Mouse (Mus musculus) forebrain, embryonic 11.5 days (tissue): ENCODE results near the gene Hnrnpl. TPM values are rescaled to one million over a fixed set of nuclear protein-coding genes. Genes with fewer than 3 reads are reported as not detected.

Experiments
- ATAC-seq: fragments of 200-750 bp; cut with Nextera tagmentation; replicated peaks from 2 replicates; pipeline ENCODE4 v1.8.0; 2017; ENCODE audit warnings: moderate TSS enrichment; ENCODE audit not compliant: low FRiP score
- DNase-seq: peaks from one replicate; pipeline ENCODE4 v3.0.0-alpha.2; 2017; ENCODE audit warnings: low spot score
- H3K27ac ChIP-seq: fragments of 300-500 bp; sonication (generic); 2 replicates; pipeline ENCODE4 v1.5.1; 2014; ENCODE audit warnings: low read depth, low read length
- H3K27me3 ChIP-seq: fragments of 300-500 bp; sonication (generic); 2 replicates; pipeline ENCODE4 v1.6.1; 2014; ENCODE audit warnings: mild to moderate bottlenecking, low read length, mixed read lengths; ENCODE audit not compliant: control insufficient read depth, insufficient read depth
- H3K36me3 ChIP-seq: fragments of 300-500 bp; sonication (generic); 2 replicates; pipeline ENCODE4 v1.6.1; 2014; ENCODE audit warnings: mild to moderate bottlenecking, low read length, moderate library complexity, mixed read lengths; ENCODE audit not compliant: control insufficient read depth, insufficient read depth
- H3K4me1 ChIP-seq: fragments of 300-500 bp; sonication (generic); replicated peaks from 2 replicates; pipeline ENCODE4 v1.6.1; 2014; ENCODE audit warnings: low read length, mixed read lengths; ENCODE audit not compliant: control insufficient read depth, insufficient read depth
- H3K4me2 ChIP-seq: fragments of 300-500 bp; sonication (generic); 2 replicates; pipeline ENCODE4 v1.6.1; 2014; ENCODE audit warnings: low read depth, mild to moderate bottlenecking, low read length, moderate library complexity, mixed read lengths; ENCODE audit not compliant: severe bottlenecking
- H3K4me3 ChIP-seq: fragments of 300-500 bp; sonication (generic); 2 replicates; pipeline ENCODE4 v1.5.1; 2014; ENCODE audit warnings: low read depth, low read length
- H3K9ac ChIP-seq: fragments of 300-500 bp; sonication (generic); 2 replicates; pipeline ENCODE4 v1.6.1; 2014; ENCODE audit warnings: low read length
- H3K9me3 ChIP-seq: fragments of 300-500 bp; sonication (generic); 2 replicates; pipeline ENCODE4 v1.6.1; 2016; ENCODE audit warnings: low read length, mixed read lengths; ENCODE audit not compliant: control insufficient read depth
- WGBS: fragments of 180-500 bp; shearing (Covaris S2); extraction: QIAGEN DNeasy Blood & Tissue Kit; methylation state at CpG from one replicate; pipeline ENCODE4 v1.1.7; 2014; 5-methylcytosine and 5-hydroxymethylcytosine counted together
- polyA plus RNA-seq: library from polyadenylated mRNA; unstranded; fragments of >200 nt; fragmentation: Nextera tagmentation; extraction: Ambion mirVana; gene quantifications from 2 replicates; pipeline ENCODE4 v1.2.1, GENCODE M21; 2014

Gene Hnrnpl
- polyA plus RNA-seq, 1 experiment from 2014 or later, result 382 TPM

DNA sequence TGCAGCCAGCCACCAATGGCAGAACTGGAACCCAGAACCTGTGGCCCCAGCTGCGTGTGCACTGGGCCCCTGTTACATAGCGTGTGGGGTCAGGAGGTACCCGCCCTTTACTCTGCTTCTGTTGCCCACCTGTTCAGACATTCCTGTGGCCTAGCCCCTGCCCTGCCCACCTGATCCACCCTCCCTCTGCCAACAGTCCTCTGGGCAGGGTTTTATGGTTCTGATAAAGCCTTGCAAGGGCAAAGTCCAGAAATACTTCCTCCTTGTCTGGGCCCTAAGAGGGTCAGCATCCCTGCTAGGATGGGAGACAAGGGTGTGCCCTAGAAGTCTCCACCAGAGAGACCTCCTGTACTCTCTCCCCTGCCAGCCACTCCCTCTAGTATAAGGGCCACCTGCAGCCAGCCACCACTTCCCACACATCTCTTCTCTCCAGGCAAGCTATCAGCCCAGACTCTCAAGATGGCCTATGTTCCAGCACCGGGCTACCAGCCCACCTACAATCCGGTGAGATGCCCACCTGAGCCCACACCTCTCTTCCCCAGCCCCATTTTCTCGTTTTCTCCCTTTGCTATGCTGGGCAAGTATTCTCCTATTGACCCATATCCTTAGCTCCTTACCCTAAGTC lies 25.5 kb downstream of the Hnrnpl start, which contains the start of gene Lgals4:
Lgals4 (plus strand) TSS at position 132 of the 625 bp plus-strand sequence.
- H3K4me1 ChIP-seq, result no peaks in the 10 kb centered on the region
- H3K36me3 ChIP-seq, result no peaks in the 10 kb centered on the region
- no peaks in the 10 kb centered on the region for H3K9me3 ChIP-seq
- 81% methylated on average over 6 of the region's 6 CpGs for WGBS
- no peak within 1 kb of the TSS for H3K4me3 ChIP-seq
- H3K27ac ChIP-seq, result no peak within 1 kb of the TSS
- no peak within 1 kb of the TSS for H3K4me2 ChIP-seq
- no peak for DNase-seq
- no peaks in the 10 kb centered on the region for H3K27me3 ChIP-seq
- ATAC-seq, result no peak
- H3K9ac ChIP-seq, result no peak within 1 kb of the TSS

DNA sequence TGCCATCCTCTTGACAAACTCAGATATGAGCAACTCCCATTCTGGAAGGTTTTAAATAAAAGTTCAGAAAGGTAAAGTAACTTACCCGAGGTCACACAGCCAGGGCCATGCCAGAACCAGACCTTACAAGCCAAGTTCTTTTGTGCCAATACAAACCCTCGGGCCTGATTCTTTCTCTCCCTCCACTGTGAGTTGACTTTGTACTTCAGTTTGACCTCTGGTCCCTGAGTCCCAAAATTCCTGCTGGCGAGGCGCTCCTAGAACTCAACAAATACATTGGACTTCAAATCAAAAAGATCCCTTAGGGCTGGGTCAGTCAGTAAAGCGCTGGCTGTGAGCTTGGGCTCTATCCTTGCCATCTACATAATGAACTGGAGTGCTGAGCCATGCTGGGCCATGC lies 28.6 kb downstream of the Hnrnpl start:
- Histone ChIP-seq H3K4me2 (no peak overlapping the region), H3K4me3 (no peak overlapping the region), H3K9ac (no peak overlapping the region), H3K27me3 (no peaks in the 10 kb centered on the region), H3K9me3 (no peaks in the 10 kb centered on the region), H3K27ac (no peak overlapping the region), H3K36me3 (no peaks in the 10 kb centered on the region), H3K4me1 (no peaks in the 10 kb centered on the region)
- 88% methylated on average over 5 of the region's 5 CpGs for WGBS
- no peak for DNase-seq
- no peak for ATAC-seq

DNA sequence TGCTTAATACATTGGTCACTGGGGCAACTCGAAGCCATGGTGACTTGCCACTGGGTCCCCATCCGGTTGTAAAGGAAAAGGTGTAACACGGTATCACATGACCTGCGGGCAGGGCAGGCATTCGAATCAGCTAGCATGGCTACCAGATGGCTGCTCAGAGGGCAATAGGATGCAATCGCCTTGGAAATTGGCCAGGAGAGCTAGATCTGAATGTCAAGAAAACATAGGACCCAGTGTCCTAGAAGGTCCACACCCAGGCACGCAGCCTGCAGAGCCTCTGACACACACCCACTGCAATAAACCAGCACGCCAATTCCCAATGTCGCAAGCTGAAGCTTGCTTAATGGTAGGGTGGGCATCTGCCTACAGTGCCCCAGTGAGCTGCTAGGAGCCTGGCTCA lies 30.0 kb downstream of the Hnrnpl start:
- WGBS, result 92% methylated on average over 9 of the region's 9 CpGs
- DNase-seq (no peak), ATAC-seq (no peak)
- Histone ChIP-seq H3K4me1 (no peaks in the 10 kb centered on the region), H3K27ac (no peak overlapping the region), H3K27me3 (no peaks in the 10 kb centered on the region), H3K9ac (no peak overlapping the region), H3K9me3 (no peaks in the 10 kb centered on the region), H3K36me3 (no peaks in the 10 kb centered on the region), H3K4me2 (no peak overlapping the region), H3K4me3 (no peak overlapping the region)

DNA sequence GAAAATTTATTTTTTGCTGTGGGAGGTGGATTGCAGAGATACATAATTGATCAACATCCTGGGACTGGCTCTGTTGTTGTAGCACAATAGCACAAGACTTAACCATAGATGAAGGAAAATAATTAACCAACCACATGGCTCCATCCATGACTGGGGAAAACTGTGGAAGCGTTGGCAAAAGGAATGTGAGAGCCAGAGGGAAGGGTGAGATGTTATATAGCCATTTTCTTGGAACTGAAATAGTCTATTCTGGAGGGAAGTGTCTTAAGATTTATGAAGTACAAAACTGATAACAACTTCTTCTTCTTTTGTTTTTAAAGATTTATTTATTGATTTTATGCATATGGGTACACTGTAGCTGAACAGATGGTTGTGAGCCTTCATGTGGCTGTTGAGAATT lies 38.9 kb downstream of the Hnrnpl start:
- Histone ChIP-seq H3K4me2 (no peak overlapping the region), H3K27me3 (no peaks in the 10 kb centered on the region), H3K36me3 (no peaks in the 10 kb centered on the region), H3K4me3 (no peak overlapping the region), H3K4me1 (no peaks in the 10 kb centered on the region), H3K9me3 (no peaks in the 10 kb centered on the region; the same call in 1 of the 2 replicates), H3K9ac (no peak overlapping the region), H3K27ac (no peak overlapping the region)
- DNase-seq (no peak), ATAC-seq (no peak)
- WGBS, result 87% methylated on average over 1 of the region's 1 CpGs

DNA sequence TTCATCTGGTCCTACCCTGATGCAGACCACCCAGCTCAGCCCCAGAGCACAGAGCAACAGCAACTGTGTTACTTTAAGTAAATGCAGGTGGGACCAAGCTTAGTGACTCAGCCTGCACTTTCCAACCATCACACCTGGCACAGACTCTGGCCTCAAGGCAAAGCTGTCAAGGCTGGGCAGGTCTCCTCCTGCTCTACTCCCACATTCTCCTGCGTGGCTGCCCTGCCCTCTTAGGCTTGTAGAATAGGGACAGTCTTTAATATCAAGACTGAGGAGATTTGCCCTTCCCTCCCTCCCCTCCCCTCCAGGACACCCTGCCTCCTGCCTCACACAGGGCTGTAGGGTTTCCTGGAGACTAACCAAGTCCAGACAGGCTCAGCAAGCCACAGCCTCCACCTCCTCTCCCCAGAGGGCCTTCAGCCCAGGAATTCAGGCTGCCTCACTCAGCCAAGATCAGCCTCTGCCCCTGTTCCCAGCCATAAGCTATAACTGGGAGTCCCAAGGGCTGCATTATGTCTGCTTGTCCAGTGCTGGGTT lies 41.4 kb downstream of the Hnrnpl start:
- no peaks in the 10 kb centered on the region for H3K27me3 ChIP-seq
- H3K4me1 ChIP-seq, result no peaks in the 10 kb centered on the region
- H3K36me3 ChIP-seq, result no peaks in the 10 kb centered on the region
- DNase-seq (no peak), ATAC-seq (no peak)
- no peak overlapping the region for H3K9ac ChIP-seq
- H3K4me3 ChIP-seq, result no peak overlapping the region
- no peak overlapping the region for H3K4me2 ChIP-seq
- no peak overlapping the region for H3K27ac ChIP-seq
- WGBS, result 39% methylated on average over 1 of the region's 1 CpGs
- no peaks in the 10 kb centered on the region; the same call in 1 of the 2 replicates for H3K9me3 ChIP-seq

DNA sequence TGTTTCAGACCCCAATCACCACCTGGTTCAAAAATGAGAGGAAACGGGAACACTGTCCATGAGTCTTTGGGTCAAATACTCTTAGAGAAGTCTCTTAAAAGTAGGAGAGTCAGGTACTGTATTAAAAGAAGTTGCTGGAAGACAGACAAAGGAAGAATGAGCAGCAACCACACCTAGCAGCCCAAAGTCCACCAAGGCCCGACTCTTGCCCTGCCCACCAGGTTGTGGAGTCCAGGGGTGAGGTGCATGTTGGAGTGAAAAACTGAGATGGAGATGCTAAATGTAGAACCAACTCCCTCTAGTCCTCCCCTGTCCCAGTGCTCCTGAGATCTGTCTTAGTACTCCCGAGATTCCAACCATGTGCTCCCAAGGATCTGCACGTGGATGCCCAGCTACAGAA lies 42.3 kb downstream of the Hnrnpl start:
- H3K4me3 ChIP-seq, result no peak overlapping the region
- no peak overlapping the region for H3K27ac ChIP-seq
- H3K9ac ChIP-seq, result no peak overlapping the region
- 84% methylated on average over 4 of the region's 4 CpGs for WGBS
- DNase-seq, result no peak
- no peaks in the 10 kb centered on the region for H3K36me3 ChIP-seq
- ATAC-seq, result no peak
- no peak overlapping the region for H3K4me2 ChIP-seq
- H3K9me3 ChIP-seq, result no peaks in the 10 kb centered on the region; the same call in 1 of the 2 replicates
- no peaks in the 10 kb centered on the region for H3K27me3 ChIP-seq
- H3K4me1 ChIP-seq, result no peaks in the 10 kb centered on the region

DNA sequence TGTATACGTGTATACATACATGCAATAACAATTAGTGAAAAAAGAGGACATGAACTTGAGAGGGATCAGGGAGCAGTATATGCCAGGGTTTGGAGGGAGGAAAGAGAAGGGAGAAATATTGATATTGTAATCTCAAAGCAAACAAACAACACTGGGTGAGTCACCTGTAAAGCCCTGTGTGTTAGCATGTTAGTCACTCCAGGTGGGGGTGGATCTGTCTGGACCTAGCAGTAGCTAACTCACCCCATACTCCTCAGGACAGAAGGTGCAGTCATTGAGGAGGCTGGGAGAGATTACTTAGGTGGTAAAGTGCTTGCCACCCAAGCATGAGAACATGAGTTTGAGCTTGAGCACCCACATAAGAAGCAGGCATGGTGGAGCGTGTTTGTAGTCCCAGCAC lies 51.6 kb downstream of the Hnrnpl start:
- ATAC-seq, result no peak
- Histone ChIP-seq H3K27me3 (no peaks in the 10 kb centered on the region), H3K4me2 (no peak overlapping the region), H3K4me3 (no peak overlapping the region), H3K9me3 (no peaks in the 10 kb centered on the region; the same call in 1 of the 2 replicates), H3K4me1 (peaks cover 5% of the 10 kb centered on the region), H3K9ac (no peak overlapping the region), H3K36me3 (no peaks in the 10 kb centered on the region), H3K27ac (no peak overlapping the region)
- no peak for DNase-seq
- 86% methylated on average over 2 of the region's 2 CpGs for WGBS

DNA sequence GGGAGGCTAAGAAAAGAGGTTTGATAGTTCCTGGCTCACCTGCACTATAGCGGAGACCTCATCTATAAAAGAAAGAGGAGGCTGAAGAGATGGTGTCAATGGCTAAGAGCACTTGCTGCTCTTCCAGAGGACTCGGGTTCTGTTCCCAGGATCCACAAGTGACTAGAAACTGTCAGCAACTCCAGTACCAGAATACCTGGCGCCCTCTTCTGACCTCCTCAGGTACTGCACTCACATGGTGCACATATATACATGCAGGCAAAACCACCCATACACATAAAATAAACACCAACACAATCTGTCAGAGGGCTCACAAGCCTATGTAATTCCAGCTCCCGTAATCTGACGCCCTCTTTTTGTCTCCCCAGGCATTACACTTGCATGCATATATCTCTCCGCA lies 52.6 kb downstream of the Hnrnpl start:
- H3K36me3 ChIP-seq, result no peaks in the 10 kb centered on the region
- WGBS, result 84% methylated on average over 6 of the region's 6 CpGs
- no peaks in the 10 kb centered on the region; the same call in 1 of the 2 replicates for H3K9me3 ChIP-seq
- no peaks in the 10 kb centered on the region for H3K27me3 ChIP-seq
- no peak overlapping the region for H3K27ac ChIP-seq
- no peak overlapping the region for H3K9ac ChIP-seq
- H3K4me3 ChIP-seq, result no peak overlapping the region
- H3K4me1 ChIP-seq, result peaks cover 5% of the 10 kb centered on the region
- H3K4me2 ChIP-seq, result no peak overlapping the region
- ATAC-seq (no peak), DNase-seq (no peak)
